Mouse (Mus musculus) embryonic fibroblast, embryonic 13.5 days (primary cell): Measurements from ENCODE around the gene Foxj1.

Experiments used
- CTCF ChIP-seq: IDR thresholded peaks from 2 replicates; pipeline ENCODE4 v1.5.1; 2011; ENCODE audit warnings: mild to moderate bottlenecking, control low read depth, low read length, moderate library complexity, borderline replicate concordance; ENCODE audit not compliant: insufficient read depth
- POLR2A ChIP-seq: IDR thresholded peaks from 2 replicates; pipeline ENCODE4 v1.6.1; 2011; ENCODE audit warnings: low read depth, mild to moderate bottlenecking, control low read depth, low read length, moderate library complexity

- TF ChIP-seq CTCF (no peak), POLR2A (no peak)
Measured at GRCm38 (mm10) chr11:116285770-116286191, 49.4 kb downstream of the Foxj1 start.
